Mouse (Mus musculus) C2C12 (cell line): ENCODE results near the gene Herpud2. TPM values are rescaled to one million over a fixed set of nuclear protein-coding genes. Genes with fewer than 3 reads are reported as not detected.

Experiments used
- H3K27me3 ChIP-seq: one replicate; pipeline ENCODE4 v1.6.1; 2011; ENCODE audit not compliant: control insufficient read depth, insufficient read depth, insufficient read length
- H3K36me3 ChIP-seq: one replicate; pipeline ENCODE4 v1.6.1; 2011; ENCODE audit not compliant: control insufficient read depth, insufficient read depth
- H3K4me3 ChIP-seq: one replicate; pipeline ENCODE4 v1.5.1; 2011; ENCODE audit warnings: mild to moderate bottlenecking, control low read depth; ENCODE audit not compliant: poor library complexity, insufficient read depth, severe bottlenecking
- H3K79me2 ChIP-seq: one replicate; pipeline ENCODE4 v1.6.1; 2011; ENCODE audit not compliant: control insufficient read depth, insufficient read depth
- H3K79me3 ChIP-seq: one replicate; pipeline ENCODE4 v1.6.1; 2011; ENCODE audit warnings: low read depth, control low read depth
- H3ac ChIP-seq: one replicate; pipeline ENCODE3; 2011; ENCODE audit warnings: low read depth; ENCODE audit not compliant: control insufficient read depth, insufficient read length
- CEBPB ChIP-seq: IDR thresholded peaks from one replicate; pipeline ENCODE4 v1.6.1; 2011; ENCODE audit warnings: low read depth, mild to moderate bottlenecking, control low read depth, moderate library complexity
- CTCF ChIP-seq: IDR thresholded peaks from one replicate; pipeline ENCODE4 v1.5.1; 2011; ENCODE audit not compliant: control insufficient read depth, insufficient read depth, insufficient read length
- FOSL1 ChIP-seq: IDR thresholded peaks from one replicate; pipeline ENCODE4 v1.8.0; 2011; ENCODE audit warnings: mild to moderate bottlenecking, low read length; ENCODE audit not compliant: poor library complexity, insufficient read depth, severe bottlenecking
- MAX ChIP-seq: IDR thresholded peaks from one replicate; pipeline ENCODE4 v1.6.1; 2011; ENCODE audit warnings: mild to moderate bottlenecking, control low read depth
- MYOD1 ChIP-seq: IDR thresholded peaks from one replicate; pipeline ENCODE4 v1.6.1; 2011; ENCODE audit warnings: low read depth; ENCODE audit not compliant: control insufficient read depth, insufficient read length
- MYOG ChIP-seq: IDR thresholded peaks from one replicate; pipeline ENCODE4 v1.6.1; 2011; ENCODE audit not compliant: control insufficient read depth, insufficient read length; ENCODE audit errors: extremely low read depth
- USF1 ChIP-seq: IDR thresholded peaks from one replicate; pipeline ENCODE4 v1.6.1; 2011; ENCODE audit warnings: low read depth, mild to moderate bottlenecking, control low read depth, moderate library complexity
- polyA plus RNA-seq: library from polyadenylated mRNA; unstranded; fragments of >200 nt; fragmentation: generic; extraction: Trizol; gene quantifications from one replicate; pipeline ENCODE4 v1.2.1, GENCODE M21; 2012; ENCODE audit warnings: missing spikeins

The Herpud2 gene
- polyA plus RNA-seq, 1 experiment, result 8.9 TPM

- Histone ChIP-seq H3K79me3 (no peaks in the 10 kb centered on the region), H3ac (no peak overlapping the region)
- TF ChIP-seq MYOD1 (no peak), CTCF (peak; percentile 1), USF1 (no peak), CEBPB (no peak)
Observed at GRCm38 (mm10) chr9:25156377-25156776, 4.8 kb upstream of the Herpud2 start.

GRCm38 (mm10) chr9:25153066-25153465, 1.4 kb upstream of the Herpud2 start:
- Histone ChIP-seq H3ac (no peak overlapping the region), H3K79me2 (peaks cover 30% of the 10 kb centered on the region), H3K79me3 (peaks cover 20% of the 10 kb centered on the region), H3K36me3 (no peaks in the 10 kb centered on the region), H3K4me3 (no peak overlapping the region), H3K27me3 (no peaks in the 10 kb centered on the region)
- TF ChIP-seq MAX (no peak), FOSL1 (no peak), MYOG (no peak), CEBPB (no peak)

More at GRCm38 (mm10) chr9:25156377-25156776, 4.8 kb upstream of the Herpud2 start:
- Histone ChIP-seq H3K79me2 (no peaks in the 10 kb centered on the region), H3K4me3 (no peak overlapping the region), H3K27me3 (no peaks in the 10 kb centered on the region), H3K36me3 (no peaks in the 10 kb centered on the region)

- H3K4me3 ChIP-seq, result no peak overlapping the region
- TF ChIP-seq USF1, result no peak
- no peak for TF ChIP-seq MYOD1
- TF ChIP-seq MYOG, result no peak
- no peak for TF ChIP-seq MAX
- no peak for TF ChIP-seq CTCF
- no peak for TF ChIP-seq FOSL1
- no peak for TF ChIP-seq CEBPB
- H3K79me2 ChIP-seq, result peaks cover 35% of the 10 kb centered on the region
- no peak overlapping the region for H3ac ChIP-seq
- H3K36me3 ChIP-seq, result no peaks in the 10 kb centered on the region
- H3K27me3 ChIP-seq, result no peaks in the 10 kb centered on the region
- H3K79me3 ChIP-seq, result peaks cover 24% of the 10 kb centered on the region
Observed at GRCm38 (mm10) chr9:25152457-25152856, 837 bp upstream of the Herpud2 start.

GRCm38 (mm10) chr9:25150791-25151610, 619 bp downstream of the Herpud2 start:
- H3K27me3 ChIP-seq, result no peaks in the 10 kb centered on the region
- H3ac ChIP-seq, result peak overlapping the region; percentile 95
- H3K4me3 ChIP-seq, result peak overlapping the region; percentile 60
- peaks cover 50% of the 10 kb centered on the region for H3K79me2 ChIP-seq
- peaks cover 34% of the 10 kb centered on the region for H3K79me3 ChIP-seq
- H3K36me3 ChIP-seq, result no peaks in the 10 kb centered on the region
- TF ChIP-seq MAX (no peak), MYOD1 (no peak)

- Histone ChIP-seq H3ac (no peak overlapping the region), H3K79me2 (peaks cover 57% of the 10 kb centered on the region), H3K4me3 (no peak overlapping the region), H3K27me3 (no peaks in the 10 kb centered on the region), H3K79me3 (peaks cover 44% of the 10 kb centered on the region), H3K36me3 (no peaks in the 10 kb centered on the region)
- TF ChIP-seq MYOG, result no peak
- TF ChIP-seq CEBPB, result no peak
- no peak for TF ChIP-seq MYOD1
- no peak for TF ChIP-seq CTCF
- no peak for TF ChIP-seq USF1
- TF ChIP-seq MAX, result no peak
- TF ChIP-seq FOSL1, result no peak
Observed at GRCm38 (mm10) chr9:25148767-25149166, 2.9 kb downstream of the Herpud2 start.

- Histone ChIP-seq H3K27me3 (no peaks in the 10 kb centered on the region), H3K36me3 (no peaks in the 10 kb centered on the region), H3K4me3 (no peak overlapping the region), H3ac (no peak overlapping the region), H3K79me3 (peaks cover 48% of the 10 kb centered on the region), H3K79me2 (peaks cover 73% of the 10 kb centered on the region)
- TF ChIP-seq MYOD1 (no peak), MAX (no peak), FOSL1 (no peak), USF1 (no peak), CTCF (no peak), MYOG (no peak)
Observed at GRCm38 (mm10) chr9:25145925-25146324, 5.7 kb downstream of the Herpud2 start.
